Mouse (Mus musculus) forebrain, postnatal 0 days (tissue): Measurements from ENCODE around the gene 4921507P07Rik. TPM values are rescaled to one million over a fixed set of nuclear protein-coding genes. Genes with fewer than 3 reads are reported as not detected.
"Not testable (repeated sequence)": the region's sequence is repeated elsewhere in the genome, so short reads cannot be mapped to it uniquely, and the experiment has no call there.

ENCODE experiments used
- ATAC-seq: fragments of 200-750 bp; cut with Nextera tagmentation; 2 replicates; pipeline ENCODE4 v1.8.0; 2017; ENCODE audit warnings: mild to moderate bottlenecking, moderate library complexity
- DNase-seq: peaks from one replicate; pipeline ENCODE4 v3.0.0-alpha.2; 2015
- H3K27ac ChIP-seq: fragments of 300-500 bp; sonication (generic); 2 replicates; pipeline ENCODE4 v1.5.1; 2014; ENCODE audit warnings: low read depth, mild to moderate bottlenecking, antibody characterized with exemption, low read length, moderate library complexity, mixed read lengths
- H3K27me3 ChIP-seq: fragments of 300-500 bp; sonication (generic); 2 replicates; pipeline ENCODE4 v1.6.1; 2014; ENCODE audit warnings: mild to moderate bottlenecking, low read length, mixed read lengths; ENCODE audit not compliant: insufficient read depth
- H3K36me3 ChIP-seq: fragments of 300-500 bp; sonication (generic); 2 replicates; pipeline ENCODE4 v1.6.1; 2014; ENCODE audit warnings: mild to moderate bottlenecking, moderate library complexity; ENCODE audit not compliant: insufficient read depth
- H3K4me1 ChIP-seq: fragments of 300-500 bp; sonication (generic); 2 replicates; pipeline ENCODE4 v1.6.1; 2014; ENCODE audit warnings: antibody characterized with exemption; ENCODE audit not compliant: insufficient read depth
- H3K4me2 ChIP-seq: fragments of 300-500 bp; sonication (generic); 2 replicates; pipeline ENCODE4 v1.6.1; 2014; ENCODE audit warnings: low read depth, mild to moderate bottlenecking, moderate library complexity
- H3K4me3 ChIP-seq: fragments of 300-500 bp; sonication (generic); 2 replicates; pipeline ENCODE4 v1.5.1; 2014; ENCODE audit warnings: low read depth, low read length, mixed read lengths
- H3K9ac ChIP-seq: fragments of 300-500 bp; sonication (generic); 2 replicates; pipeline ENCODE4 v1.6.1; 2014; ENCODE audit warnings: mild to moderate bottlenecking
- H3K9me3 ChIP-seq: fragments of 300-500 bp; sonication (generic); 2 replicates; pipeline ENCODE4 v1.6.1; 2016; ENCODE audit warnings: low read length
- CTCF ChIP-seq: sonication (generic); IDR thresholded peaks from 2 replicates; pipeline ENCODE4 v1.5.1; 2016; ENCODE audit warnings: antibody characterized with exemption, control low read depth, low read depth
- WGBS: fragments of 180-500 bp; shearing (Covaris S2); extraction: QIAGEN DNeasy Blood & Tissue Kit; methylation state at CpG from one replicate; pipeline ENCODE4 v1.1.7; 2014; 5-methylcytosine and 5-hydroxymethylcytosine counted together
- polyA plus RNA-seq: library from polyadenylated mRNA; unstranded; fragments of >200 nt; fragmentation: Nextera tagmentation; extraction: Ambion mirVana; gene quantifications from 2 replicates; pipeline ENCODE4 v1.2.1, GENCODE M21; 2015
- total RNA-seq: library from RNA; depleted of rRNA; stranded (reverse); fragments of >200 nt; gene quantifications from 2 replicates; pipeline ENCODE4 v1.2.3, GENCODE M21; 2014

Gene 4921507P07Rik
- total and polyA plus RNA-seq, 2 experiments from 2014 or later, result 2.3 to 3.6 TPM

DNA sequence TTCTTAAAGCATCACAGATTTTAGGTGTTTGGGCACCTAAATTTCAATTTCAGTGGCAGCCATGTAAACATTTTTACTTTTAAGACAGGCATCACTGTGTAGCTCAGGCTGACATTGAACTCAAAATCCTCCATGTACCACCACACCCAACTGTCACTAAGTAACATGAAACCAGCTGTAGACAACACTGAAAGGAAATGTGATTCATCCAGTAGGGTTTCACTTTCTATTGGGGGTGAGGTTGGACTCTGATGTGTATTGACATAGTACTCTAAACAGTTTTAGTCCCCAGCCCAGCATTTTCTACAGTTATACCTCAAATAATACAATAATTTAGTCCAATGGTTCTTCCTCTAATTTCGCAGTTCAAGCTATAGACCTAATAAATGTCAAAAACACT lies 35.7 kb downstream of the 4921507P07Rik start:
- peaks cover 12% of the 10 kb centered on the region for H3K36me3 ChIP-seq
- H3K27ac ChIP-seq, result no peak overlapping the region
- ATAC-seq (no peak), DNase-seq (no peak)
- no peak overlapping the region for H3K4me3 ChIP-seq
- no peaks in the 10 kb centered on the region for H3K27me3 ChIP-seq
- no peaks in the 10 kb centered on the region for H3K9me3 ChIP-seq
- WGBS, result 94% methylated on average over 1 of the region's 1 CpGs
- H3K9ac ChIP-seq, result no peak overlapping the region
- H3K4me1 ChIP-seq, result 0 out of 2 replicates have a peak, but pooled peaks cover 4% of the 10 kb centered on the region
- no peak overlapping the region for H3K4me2 ChIP-seq
- no peak for TF ChIP-seq CTCF

DNA sequence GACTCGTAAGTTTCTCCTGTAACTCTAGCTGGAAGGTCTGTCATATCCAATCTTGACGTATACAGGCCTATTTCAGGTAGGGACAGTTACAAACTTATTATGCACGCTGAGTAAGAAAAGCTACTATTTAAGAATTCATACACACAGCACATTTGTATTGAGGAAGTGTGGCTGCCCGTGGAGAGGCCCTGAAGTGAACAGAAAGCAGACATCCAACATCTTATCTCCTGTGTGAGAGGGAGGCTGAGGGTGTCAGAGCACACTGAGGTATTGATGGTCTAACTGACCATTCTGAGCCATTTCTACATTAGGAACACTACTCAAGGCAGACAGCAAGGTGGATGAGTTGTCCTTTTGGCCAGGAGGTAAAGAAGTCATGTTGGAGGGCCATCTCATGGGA lies 37.6 kb downstream of the 4921507P07Rik start:
- Histone ChIP-seq H3K27me3 (no peaks in the 10 kb centered on the region), H3K36me3 (peaks cover 9% of the 10 kb centered on the region), H3K4me3 (no peak overlapping the region), H3K27ac (no peak overlapping the region), H3K9me3 (no peaks in the 10 kb centered on the region), H3K4me2 (no peak overlapping the region), H3K4me1 (no peaks in the 10 kb centered on the region), H3K9ac (no peak overlapping the region)
- WGBS, result 87% methylated on average over 4 of the region's 4 CpGs
- no peak for TF ChIP-seq CTCF
- ATAC-seq (no peak), DNase-seq (no peak)

DNA sequence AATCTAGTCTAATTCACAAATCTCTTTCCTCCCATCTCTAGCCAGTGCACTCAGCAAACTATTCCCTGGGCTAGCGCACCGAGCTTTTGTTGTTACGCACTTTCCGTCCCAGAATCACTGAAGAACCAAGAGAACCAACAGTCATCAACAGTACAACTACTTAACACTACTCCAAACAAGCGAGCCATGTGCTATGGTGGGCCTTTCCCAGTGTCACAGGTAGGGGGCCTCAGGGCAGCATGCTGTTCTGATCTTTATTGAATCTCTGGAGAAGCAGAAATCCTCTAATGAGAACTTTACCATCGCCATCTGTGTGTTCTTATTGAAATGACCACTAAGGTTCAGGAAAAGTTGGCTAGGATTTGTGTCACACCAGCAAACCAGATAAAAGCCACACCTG lies 38.9 kb downstream of the 4921507P07Rik start:
- no peaks in the 10 kb centered on the region for H3K4me1 ChIP-seq
- no peak for TF ChIP-seq CTCF
- no peak overlapping the region for H3K4me3 ChIP-seq
- ATAC-seq (no peak), DNase-seq (no peak)
- WGBS, result 88% methylated on average over 6 of the region's 6 CpGs
- H3K27me3 ChIP-seq, result no peaks in the 10 kb centered on the region
- peaks cover 2% of the 10 kb centered on the region for H3K36me3 ChIP-seq
- H3K4me2 ChIP-seq, result no peak overlapping the region
- H3K9me3 ChIP-seq, result no peaks in the 10 kb centered on the region
- no peak overlapping the region for H3K9ac ChIP-seq
- H3K27ac ChIP-seq, result no peak overlapping the region

DNA sequence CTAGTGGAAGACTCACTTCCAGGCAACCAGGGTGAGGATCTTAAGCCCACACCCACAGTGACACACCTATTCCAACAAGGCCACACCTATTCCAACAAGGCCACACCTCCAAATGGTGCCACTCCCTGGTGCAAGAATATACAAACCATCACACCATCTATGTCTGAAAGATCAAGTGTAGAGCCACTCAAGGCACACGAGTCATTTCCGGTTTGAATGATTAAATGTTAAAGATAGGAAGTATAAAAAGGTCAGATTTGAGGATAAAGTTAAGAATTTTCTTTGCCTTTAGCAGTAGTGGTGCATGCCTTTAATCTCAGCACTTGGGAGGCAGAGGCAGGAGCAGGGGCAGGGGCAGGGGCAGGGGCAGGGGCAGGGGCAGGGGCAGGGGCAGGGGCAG lies 42.2 kb downstream of the 4921507P07Rik start:
- not testable (repeated sequence) for H3K9ac ChIP-seq, H3K4me2 ChIP-seq, H3K27ac ChIP-seq, H3K27me3 ChIP-seq, H3K9me3 ChIP-seq, H3K4me3 ChIP-seq, DNase-seq, ATAC-seq, H3K36me3 ChIP-seq, H3K4me1 ChIP-seq
- 95% methylated on average over 2 of the region's 2 CpGs for WGBS

DNA sequence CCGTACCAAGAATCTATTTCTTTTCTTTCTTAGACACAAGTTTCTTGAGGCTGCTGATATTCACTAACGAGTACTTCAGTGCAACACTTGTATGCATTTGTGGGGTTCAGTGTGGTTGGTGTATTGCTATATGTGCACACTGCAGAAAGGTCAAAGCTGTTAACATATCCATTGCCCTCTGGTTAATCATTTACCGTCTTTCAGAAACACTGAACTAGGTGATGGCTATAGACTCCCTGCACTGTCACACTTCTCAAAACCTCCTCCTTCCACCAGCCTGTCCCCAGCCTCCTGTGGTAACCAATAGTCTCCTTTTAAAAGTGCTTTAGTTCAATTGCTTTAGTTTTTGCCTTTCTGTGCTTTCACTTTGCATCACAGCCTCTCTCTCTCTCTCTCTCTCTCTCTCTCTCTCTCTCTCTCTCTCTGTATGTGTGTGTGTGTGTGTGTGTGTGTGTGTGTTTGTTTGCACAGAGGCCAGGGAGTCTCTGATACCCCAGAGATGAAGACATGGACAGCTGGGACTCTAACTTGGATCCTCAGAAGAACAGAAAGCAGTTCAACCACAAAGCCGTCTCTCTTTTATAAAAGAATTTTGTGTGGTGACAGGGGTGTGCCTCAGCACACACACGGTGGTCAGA lies 43.4 kb downstream of the 4921507P07Rik start:
- no peaks in the 10 kb centered on the region for H3K27me3 ChIP-seq
- no peak overlapping the region for H3K4me3 ChIP-seq
- H3K36me3 ChIP-seq, result no peaks in the 10 kb centered on the region
- H3K4me1 ChIP-seq, result no peaks in the 10 kb centered on the region
- no peak overlapping the region for H3K27ac ChIP-seq
- no peak for DNase-seq
- TF ChIP-seq CTCF, result no peak
- no peak overlapping the region for H3K9ac ChIP-seq
- no peak for ATAC-seq
- H3K9me3 ChIP-seq, result no peaks in the 10 kb centered on the region
- 73% methylated on average over 5 of the region's 5 CpGs for WGBS
- H3K4me2 ChIP-seq, result no peak overlapping the region

DNA sequence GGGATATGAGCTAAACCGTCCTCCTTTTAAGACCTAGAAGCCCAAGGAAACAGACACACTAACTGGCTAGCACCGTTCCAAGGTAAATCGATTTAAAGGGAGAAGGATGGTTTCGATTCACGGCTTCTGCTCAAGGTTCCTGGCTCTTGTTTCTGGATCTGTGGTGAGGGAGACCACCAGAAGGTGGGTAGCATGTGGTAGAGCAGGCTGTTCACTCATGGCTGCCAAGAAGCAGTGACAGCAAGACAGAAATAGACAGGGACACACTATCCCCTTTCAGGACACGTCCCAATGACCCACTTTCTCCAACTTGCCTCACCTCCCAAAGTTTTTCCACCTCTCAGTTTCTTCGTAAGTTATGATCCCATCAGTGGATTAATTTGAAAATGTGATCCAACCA lies 46.6 kb downstream of the 4921507P07Rik start:
- Histone ChIP-seq H3K27ac (no peak overlapping the region), H3K27me3 (no peaks in the 10 kb centered on the region), H3K9ac (no peak overlapping the region), H3K36me3 (no peaks in the 10 kb centered on the region), H3K4me3 (no peak overlapping the region), H3K9me3 (no peaks in the 10 kb centered on the region), H3K4me1 (no peaks in the 10 kb centered on the region), H3K4me2 (no peak overlapping the region)
- ATAC-seq, result 0 out of 2 replicates have a peak, but pooled peaks have one; percentile 23
- WGBS, result 63% methylated on average over 7 of the region's 7 CpGs
- peak; percentile 36 for DNase-seq
- TF ChIP-seq CTCF, result no peak

DNA sequence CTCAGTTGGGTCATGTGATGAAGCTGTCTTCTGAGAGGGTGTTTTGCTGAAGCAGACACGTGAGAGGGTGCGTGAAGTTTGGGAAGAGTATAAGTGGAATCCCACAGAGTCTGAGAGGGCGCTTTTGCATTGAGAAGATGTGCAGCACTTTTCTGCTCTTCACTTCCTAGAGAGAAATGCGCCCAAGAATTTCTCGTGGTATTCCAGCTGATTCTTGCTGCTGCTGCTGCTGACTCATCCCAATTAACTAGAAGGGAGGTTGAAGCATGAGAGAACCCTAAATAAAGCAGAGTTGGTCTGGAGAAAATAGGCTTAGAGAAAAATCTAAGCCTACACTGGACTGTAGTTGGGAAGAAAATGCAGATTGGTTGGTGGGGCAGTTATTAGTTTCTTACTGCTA lies 47.4 kb downstream of the 4921507P07Rik start:
- Histone ChIP-seq H3K36me3 (no peaks in the 10 kb centered on the region), H3K27me3 (no peaks in the 10 kb centered on the region), H3K4me1 (no peaks in the 10 kb centered on the region), H3K27ac (no peak overlapping the region), H3K4me3 (no peak overlapping the region), H3K9me3 (no peaks in the 10 kb centered on the region), H3K4me2 (no peak overlapping the region), H3K9ac (no peak overlapping the region)
- WGBS, result 73% methylated on average over 5 of the region's 5 CpGs
- ATAC-seq (no peak), DNase-seq (no peak)
- TF ChIP-seq CTCF, result no peak
